Mouse (Mus musculus) gastrocnemius, postnatal 25 days (tissue): ENCODE data around the gene C8g. TPM values are rescaled to one million over a fixed set of nuclear protein-coding genes. Genes with fewer than 3 reads are reported as not detected.

Source experiments
- DNase-seq: peaks from one replicate; pipeline ENCODE4 v3.0.0; 2022
- long read RNA-seq, 2 experiments: library from polyadenylated mRNA; stranded (forward); transcript quantifications; one replicate each; pipeline ENCODE4 v2.0.0; 2021
- total RNA-seq, 2 experiments: library from RNA; stranded (reverse); gene quantifications; 1 replicate in 1 of 2; 2 replicates in 1 of 2; pipeline ENCODE4 v1.2.3; 2021

C8g gene
- total RNA-seq = 1 to 10 TPM in 1 of 2 experiments, under 1 TPM in 1; 0.86 to 1.3 TPM
- long read RNA-seq, experiment 1, partial matches to known transcripts = 1 of 4 reads
- long read RNA-seq, experiment 1, other reads (novel, unspliced or antisense) = 0 of 4 reads
- long read RNA-seq, experiment 2 = 0 reads

DNA sequence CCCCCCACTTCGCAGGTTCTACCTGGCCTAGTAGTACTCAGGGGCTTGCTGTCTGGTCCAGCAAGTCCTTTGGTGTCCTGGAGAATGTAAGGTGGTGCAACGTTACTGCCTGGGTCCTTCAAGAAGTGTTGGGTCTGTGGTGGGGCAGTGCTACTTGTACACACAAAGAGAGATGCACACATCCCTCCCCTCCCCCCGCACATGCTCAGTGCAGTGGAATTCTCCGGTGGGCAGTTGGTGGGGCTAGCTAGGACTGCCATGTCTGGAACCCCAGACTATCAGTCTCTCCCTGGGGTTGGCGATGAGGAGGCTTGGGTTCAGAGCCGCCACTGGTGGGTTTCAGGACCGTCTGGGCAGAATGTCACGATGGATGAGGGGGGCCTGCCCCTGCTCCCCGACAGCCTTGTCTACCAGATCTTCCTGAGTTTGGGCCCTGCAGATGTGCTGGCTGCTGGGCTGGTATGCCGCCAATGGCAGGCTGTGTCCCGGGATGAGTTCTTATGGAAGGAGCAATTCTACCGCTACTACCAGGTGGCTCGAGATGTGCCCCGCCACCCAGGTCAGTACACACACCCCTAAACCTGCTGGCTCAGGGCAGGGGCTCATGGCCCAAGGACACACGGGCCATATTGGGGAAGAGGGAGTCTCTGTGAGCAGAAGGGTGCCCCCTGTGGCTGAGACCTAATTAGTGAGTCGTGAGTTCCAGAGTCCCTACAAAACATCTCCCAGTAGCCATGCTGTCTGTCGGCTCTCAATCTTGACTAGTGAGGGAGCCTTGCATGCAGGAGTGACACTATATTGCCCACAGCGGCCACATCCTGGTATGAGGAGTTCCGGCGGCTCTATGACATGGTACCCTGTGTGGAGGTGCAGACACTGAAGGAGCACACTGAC, at the start of gene C8g:
Gene C8g, minus strand, starts transcription at position 127 of the 894 bp plus-strand sequence.
- no peak for DNase-seq

DNA sequence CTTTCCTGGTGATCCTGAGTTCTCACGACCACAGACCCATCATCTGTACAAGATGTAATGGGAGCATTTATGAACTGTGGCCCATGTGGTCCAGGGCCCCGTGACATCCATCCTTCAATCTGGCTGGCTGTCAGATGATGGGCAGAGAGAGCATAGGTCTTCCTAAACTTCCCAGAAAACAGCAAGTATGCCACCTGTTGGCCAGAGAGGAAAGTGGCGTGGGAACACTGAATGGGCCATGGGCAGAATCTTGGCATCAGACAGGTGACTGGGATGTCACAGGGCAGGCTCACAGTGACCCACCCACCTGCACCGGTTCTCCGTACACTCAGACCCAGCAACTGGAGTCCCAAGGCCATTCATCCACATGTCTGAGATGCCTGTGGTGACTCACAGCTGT, 49.7 kb upstream of the C8g start:
- DNase-seq = no peak

DNA sequence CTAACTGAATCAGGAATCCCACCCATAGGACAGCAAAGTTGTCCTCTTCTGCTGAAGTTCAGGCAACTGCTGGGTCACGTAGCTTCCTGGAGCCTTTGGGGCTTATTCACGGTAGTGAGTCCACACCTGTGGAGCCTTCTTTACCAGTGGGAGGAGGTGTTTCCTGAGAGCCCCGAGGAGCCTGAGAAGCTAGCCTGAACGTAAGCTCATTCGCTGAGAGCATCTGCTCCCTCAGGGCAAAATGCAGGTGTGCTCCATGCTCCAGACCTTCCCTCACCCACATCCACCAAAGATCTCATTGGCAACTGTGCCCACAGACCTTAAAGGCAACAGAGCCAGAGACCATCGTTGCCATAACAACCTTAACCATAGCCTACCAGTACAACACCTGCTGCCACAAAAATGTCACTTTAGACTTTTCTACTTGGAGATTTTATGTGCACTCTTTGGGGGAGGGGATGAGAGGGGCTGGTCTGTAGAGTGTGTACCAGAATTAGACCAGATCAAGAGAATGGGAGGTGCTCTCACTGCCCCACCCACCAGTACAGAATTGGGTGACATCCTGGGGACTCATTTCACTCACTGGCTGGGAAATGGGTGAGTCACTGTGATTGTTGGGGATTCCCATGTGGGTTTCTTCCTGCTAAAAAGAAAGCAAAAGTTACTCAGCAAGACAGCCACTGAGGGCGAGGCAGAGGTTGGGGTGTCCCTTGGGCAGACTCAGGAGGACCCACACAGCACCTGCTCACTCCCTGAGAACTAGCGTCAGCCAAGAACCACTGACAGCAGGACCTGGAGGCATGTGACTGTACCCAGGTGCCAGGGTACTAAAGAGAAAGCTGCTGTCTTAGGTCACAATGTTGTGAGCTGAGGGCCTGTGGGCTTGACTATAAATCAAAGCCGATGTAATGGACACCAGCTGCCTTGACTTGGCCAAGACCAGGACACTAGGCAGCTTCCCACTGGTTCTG, 47.8 kb upstream of the C8g start:
- DNase-seq = peak; percentile 47

DNA sequence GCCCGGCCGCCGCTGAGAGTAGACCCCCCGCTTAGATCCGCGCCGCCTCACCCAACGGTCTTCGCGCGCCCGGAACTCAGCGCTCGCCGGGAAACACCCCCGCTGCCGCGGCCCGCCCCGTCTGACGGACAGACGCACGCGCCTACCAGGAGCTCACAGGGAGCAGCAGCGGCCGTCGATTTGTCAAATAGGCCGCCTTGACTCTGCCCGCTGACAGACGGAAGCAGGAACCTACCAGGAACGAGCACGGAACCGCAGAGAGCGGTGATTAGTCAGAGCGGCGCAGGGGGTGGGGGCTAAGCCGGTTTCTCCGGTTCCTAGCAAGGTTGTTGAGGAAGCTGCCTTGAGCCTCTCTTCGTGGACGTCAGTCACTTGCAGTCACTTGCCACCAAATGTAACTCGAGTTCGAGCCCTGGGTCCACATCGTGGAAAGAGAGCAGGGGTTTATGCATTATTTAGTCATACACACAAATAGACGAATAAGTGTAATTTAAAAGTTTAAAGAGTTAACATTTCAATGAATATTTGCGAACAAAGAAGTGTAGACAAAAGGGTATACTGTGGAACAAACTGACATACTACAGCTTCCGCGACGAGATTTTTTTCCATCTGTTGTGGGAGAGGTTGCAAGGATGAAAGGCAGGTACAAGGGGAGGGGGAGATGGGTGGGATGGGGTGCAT, 45.4 kb upstream of the C8g start, which contains the start of gene Traf2:
Gene Traf2, minus strand, starts transcription at position 130 of the 681 bp plus-strand sequence.
- DNase-seq = peak; percentile 99

DNA sequence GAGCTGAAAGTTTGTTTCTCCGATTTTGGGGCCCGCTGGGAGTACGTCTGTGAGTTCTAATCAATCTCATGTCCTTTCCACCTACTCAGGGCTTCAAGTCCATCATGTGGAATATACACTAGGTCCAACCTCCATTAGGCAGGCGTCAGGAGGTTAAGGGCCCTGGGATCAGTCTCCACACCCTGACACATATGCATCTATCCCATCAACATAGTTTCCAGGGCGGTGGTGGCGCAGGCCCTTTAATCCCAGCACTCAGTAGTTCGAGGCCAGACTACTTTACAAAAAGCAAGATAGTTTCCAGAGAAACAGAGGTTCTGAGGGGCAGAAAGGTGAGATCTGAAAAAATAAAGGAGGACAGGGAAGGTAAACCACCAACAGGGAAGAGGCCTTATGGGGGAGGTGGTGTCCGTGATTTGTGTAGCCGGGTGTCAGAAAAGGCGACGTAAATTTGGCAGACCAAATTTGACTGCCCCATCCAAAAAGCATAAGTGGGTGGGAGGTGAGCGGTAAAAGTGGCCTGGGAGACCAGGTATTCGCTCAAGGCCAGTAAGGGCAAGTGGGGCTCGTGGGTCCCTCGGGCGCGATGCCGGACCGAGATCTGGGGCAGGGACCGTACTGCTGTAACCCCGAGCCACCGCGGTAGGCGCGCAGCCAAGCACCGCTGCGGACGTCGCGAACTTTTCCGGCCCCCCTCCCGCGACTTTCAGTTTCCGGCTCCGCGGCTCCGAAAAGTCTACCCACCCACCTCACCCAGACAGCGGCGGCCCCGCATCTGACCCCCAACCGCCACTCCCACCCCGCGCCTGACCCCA, 44.7 kb upstream of the C8g start:
- no peak for DNase-seq

DNA sequence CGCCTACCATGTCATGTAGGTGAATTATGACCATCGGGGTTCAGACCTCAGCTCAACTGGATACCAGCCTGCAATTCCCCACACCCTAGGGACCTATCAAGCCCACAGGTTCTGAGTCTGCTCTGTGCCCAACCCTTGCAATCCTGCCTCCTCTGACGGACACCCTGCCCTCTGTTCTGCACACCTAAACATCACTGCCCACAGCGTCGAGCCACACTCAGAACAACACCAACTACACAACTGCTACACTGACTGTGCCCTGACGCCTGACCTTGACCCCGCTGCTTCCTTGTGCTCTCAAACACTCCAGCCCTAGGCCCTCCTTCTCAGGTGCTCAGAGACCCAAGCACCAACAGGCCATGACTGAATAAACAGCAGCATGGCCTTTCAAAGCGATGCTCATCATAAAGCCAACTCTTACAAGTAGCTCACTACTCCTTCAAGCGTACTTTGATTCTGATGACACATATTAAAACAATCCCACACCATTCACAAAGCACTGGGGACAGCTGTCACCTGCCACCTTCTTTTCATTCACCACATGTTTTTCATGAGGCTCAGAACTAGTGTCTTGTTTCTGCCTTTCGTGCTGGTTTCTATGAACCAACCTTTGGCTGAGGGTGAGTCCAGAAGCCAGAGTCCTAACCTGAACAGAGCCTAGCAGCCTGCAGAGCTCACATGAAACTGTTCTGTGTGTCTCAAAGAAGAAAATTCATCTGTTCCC, 40.3 kb upstream of the C8g start:
- DNase-seq = no peak

DNA sequence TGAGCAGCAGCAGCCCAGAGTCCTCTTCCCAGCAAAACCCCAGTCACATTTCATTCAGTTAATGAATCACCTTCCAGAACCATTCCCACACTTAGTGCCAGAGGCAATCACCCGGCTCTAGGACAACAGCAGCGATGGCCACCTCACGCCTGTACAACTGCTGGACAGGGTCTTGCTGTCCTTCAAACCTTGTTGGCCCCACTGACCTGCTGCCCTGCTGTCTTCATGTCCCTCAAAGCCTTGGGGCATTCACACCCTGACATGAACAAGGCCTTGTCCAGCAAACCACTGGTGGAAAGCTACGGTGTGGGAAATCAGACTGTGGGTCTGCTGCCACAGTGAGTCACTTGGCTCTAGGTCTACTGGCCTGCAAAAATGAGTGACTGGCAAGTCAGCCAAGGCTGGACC, 39.0 kb upstream of the C8g start:
- no peak for DNase-seq

DNA sequence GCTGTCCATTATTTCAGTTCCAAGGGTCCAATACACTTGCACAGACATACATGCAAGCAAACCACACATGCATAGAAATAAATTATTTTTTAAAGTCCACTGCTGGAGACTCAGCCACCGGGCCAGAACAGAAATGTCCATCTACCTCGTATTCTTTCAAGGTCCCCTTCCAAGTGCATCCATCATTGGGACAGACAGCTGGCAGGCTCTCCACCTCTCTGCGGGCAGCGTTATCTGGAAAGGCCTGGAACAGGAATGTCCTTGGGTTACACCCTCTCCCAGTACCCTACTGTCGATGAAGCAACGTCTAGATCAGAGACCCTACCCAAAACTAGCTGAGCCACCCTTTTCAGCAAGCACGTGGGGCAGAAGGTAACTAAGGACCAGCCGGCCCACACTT, 35.0 kb upstream of the C8g start:
- peak; percentile 38 for DNase-seq

DNA sequence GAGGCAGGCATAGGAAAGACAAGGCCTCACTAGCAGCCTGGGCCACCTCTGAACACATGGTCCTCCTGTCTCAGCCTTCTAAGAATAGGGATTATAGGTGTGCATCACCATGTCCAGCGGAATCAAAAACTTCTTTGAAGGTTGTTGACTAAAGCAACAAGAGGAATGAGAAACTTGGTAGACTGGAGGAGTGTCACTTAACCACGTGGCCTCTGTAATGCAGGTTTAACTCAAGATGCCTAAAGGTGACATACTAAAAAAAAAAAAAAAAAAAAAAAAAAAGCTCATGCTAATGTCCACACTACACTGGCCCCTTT, 33.3 kb upstream of the C8g start:
- no peak for DNase-seq

DNA sequence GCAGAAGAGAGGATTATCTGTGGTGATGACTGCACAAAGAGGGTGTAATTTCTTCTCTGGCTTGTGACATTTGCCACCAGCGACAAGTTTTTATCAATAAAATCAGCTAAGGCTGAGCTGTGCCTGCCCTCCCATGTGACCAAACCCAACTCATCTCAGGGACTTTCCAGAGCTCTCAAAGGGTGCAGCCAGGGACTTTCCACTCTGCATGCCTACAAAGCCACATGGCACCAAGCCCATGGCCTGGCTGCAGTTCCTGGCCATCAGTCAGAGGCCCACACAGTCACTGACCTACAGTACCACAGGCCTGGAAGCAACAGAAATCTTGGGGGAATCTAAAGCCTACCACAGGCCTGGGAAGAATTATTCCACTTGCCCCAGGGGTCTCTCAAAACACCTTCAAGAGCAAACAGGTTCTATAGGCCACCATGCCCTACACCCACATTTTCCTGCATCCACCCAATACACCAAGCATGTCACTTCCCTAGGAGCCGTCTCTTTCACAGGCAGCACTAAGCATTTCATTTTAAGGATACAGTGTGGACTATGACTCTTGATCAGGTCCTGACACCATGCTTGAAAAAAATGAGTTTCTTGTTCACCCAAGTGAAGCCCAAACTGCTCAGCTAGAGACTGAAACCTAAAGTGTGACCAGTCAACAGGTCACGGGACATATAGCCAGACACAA, 32.8 kb upstream of the C8g start:
- peak; percentile 86 for DNase-seq

DNA sequence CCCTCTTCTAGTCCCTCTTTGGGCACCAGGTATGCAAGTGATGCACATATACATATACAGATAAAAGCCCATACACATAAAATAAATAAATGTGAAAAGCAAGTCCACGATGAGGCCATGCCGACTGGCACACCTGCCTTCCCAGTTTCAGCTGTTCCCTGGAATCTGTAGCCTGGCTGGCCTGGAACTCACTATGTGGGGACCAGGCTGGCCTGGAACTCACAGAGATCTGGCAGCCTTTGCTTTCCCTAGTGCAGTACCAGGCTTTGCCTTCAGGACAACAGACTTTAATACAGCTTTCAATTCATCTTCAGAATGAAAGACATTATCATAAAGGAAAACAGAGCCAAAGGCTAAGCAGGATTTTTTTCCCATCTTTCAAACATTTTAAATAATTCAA, 32.2 kb upstream of the C8g start:
- DNase-seq = no peak

DNA sequence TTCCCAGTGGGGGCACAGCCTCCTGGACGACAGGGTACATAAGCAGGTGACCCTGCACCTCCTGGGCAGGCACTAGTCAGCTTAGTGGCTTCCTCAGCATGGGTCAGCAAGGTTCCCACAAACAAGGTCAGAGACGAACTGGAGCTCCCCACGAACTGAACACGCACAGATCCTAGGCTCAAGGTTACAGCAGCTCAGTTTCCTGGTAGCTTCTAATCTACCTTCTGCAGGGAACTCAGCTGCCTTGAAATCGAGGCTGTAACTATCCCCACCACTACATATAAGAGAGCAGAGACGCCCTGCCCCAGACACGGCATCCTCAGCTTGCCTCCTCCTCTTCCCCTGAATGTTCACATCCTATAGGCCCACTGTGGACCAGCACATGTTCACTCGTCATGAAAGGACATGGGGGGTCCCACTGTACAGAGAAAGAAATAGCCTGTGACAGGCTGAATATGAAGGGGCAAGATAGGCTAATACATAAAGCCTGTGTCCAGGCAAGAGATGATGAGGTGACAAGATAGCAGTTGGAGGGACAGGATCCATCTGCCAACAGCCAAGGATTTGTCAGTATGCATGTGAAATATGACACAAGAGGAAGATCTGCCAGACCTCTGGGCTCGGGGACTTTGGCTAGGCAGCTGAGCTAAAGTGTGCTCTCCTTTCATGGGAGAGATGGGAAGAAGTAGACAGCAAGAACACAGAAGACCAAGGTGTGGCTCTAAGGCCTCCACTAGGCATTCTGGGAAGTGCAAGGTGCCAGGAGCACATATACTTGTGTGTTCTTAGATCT, 25.2 kb upstream of the C8g start:
- no peak for DNase-seq

DNA sequence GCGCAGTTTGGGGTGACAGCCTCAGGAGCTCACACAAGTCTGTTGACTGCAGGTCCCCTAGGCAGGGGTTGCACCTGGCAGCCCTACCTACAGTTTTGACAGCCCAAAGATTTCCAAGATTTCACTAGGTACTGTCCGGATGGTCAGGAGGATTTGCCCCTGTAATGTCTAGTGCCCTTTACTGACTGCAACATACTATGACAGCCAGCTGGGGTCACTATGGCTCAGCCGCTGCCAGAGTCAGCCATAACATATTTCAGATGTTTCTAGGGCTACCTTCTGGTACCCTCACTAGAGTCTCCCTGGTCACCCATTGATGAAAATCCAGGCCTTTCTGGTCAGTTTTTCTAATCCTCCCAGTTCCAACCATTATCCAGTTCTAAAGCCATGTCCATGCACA, 8.4 kb upstream of the C8g start:
- DNase-seq = no peak

DNA sequence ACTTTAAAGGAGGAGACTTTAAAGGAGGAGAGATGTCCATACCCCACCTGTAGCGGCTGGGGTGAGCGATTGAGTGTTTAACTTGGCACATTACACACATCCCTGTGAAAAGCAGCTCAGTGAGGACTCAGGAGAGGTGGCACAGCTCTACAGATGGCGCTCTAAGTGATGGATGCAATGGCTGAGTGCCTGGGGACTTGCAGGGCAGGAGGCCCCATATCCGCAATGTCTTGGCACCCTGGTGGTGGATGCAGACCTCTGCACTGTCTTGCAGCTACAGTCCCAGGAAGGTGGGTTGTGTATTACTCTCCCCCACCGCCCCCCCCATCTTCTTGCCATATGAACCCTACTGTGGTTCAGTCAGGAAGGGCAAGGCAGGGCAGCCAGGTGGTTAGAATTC, 5.4 kb upstream of the C8g start:
- DNase-seq = no peak

DNA sequence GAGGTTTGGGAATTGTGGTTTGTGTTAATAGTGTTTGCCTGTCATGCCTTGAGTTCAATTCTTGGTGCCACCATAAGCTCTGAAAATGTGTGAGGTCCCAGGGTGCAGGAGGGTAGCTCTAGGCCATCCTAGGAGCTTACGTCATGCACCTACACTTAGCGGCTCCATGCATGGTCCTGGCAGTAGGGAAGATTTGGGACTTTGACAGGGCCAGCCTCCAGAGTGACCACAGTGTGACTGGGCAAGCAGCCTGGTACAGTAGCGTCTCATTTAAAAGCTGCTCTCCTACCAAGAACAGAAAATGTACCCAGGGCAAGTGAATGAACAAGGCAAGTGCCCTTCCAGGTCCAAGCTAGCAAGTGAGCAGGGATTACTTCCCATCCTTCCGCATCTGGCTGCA, 4.3 kb upstream of the C8g start:
- DNase-seq = no peak

DNA sequence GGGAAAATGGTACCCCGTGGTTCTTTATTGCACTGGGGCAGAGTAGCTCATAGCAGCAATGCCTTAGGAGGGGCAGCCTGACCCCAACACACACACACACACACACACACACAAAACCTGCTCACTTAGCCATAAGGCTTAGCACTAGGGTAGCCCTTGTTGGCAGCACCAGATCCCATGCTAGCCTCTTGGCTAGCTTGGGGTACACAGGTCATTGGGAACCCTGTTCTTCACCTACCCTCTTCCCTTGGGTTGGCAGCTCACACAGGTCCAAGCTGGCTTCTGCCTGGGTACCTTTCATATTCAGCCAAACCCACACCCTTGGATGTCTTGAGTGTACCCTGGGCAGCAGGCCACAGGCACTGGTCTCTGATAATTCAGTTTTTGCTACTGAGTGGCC, 3.5 kb upstream of the C8g start:
- DNase-seq = no peak

DNA sequence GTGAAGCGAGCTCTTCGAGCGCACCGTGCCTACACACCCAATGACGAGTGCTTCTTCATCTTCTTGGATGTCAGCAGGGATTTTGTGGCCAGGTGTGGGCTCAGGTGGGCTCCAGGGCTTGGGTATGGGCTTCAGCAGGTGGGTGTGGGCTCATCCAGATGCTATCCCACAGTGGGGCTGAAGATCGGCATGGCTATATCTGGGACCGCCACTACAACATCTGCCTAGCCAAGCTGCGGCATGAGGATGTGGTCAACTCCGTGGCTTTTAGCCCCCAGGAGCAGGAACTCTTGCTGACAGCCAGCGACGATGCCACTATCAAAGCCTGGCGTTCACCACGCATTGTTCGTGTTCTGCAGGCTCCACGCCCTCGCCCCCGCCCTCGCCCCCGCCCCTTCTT, 3.0 kb upstream of the C8g start:
- no peak for DNase-seq

DNA sequence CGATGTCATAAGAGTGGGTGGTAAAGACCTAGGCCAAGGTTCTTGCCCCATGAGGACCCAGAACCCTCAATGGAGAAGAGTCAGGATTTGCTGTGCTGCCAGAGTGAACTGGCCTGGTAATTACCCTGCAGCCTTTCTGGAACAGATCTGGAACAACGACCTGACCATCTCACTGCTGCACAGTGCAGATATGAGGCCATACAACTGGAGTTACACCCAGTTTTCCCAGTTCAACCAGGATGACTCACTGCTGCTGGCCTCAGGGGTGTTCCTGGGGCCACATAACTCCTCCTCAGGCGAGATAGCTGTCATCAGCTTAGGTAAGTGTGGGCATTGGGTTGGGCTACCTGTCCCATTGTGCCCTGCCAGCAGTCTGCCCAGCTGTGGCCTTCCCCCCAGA, 1.2 kb upstream of the C8g start:
- DNase-seq = no peak
